Mouse (Mus musculus) forebrain, embryonic 16.5 days (tissue): ENCODE data around the gene Mansc1. TPM values are rescaled to one million over a fixed set of nuclear protein-coding genes. Genes with fewer than 3 reads are reported as not detected.

Experiments used
- ATAC-seq: fragments of 200-750 bp; cut with Nextera tagmentation; 2 replicates; pipeline ENCODE4 v1.8.0; 2017; ENCODE audit warnings: mild to moderate bottlenecking, moderate library complexity
- H3K27ac ChIP-seq: fragments of 300-500 bp; sonication (generic); 2 replicates; pipeline ENCODE4 v1.5.1; 2014; ENCODE audit warnings: low read length, control low read depth
- H3K27me3 ChIP-seq: fragments of 300-500 bp; sonication (generic); replicated peaks from 2 replicates; pipeline ENCODE4 v1.6.1; 2014; ENCODE audit warnings: low read length; ENCODE audit not compliant: control insufficient read depth, insufficient read depth
- H3K36me3 ChIP-seq: fragments of 300-500 bp; sonication (generic); 2 replicates; pipeline ENCODE4 v1.6.1; 2014; ENCODE audit not compliant: control insufficient read depth, insufficient read depth
- H3K4me1 ChIP-seq: fragments of 300-500 bp; sonication (generic); replicated peaks from 2 replicates; pipeline ENCODE4 v1.6.1; 2014; ENCODE audit warnings: low read length; ENCODE audit not compliant: control insufficient read depth, insufficient read depth
- H3K4me2 ChIP-seq: fragments of 300-500 bp; sonication (generic); 2 replicates; pipeline ENCODE4 v1.6.1; 2014; ENCODE audit warnings: mild to moderate bottlenecking, low read length, control low read depth
- H3K4me3 ChIP-seq: fragments of 300-500 bp; sonication (generic); replicated peaks from 2 replicates; pipeline ENCODE4 v1.5.1; 2014; ENCODE audit warnings: mild to moderate bottlenecking, low read length, control low read depth
- H3K9ac ChIP-seq: fragments of 300-500 bp; sonication (generic); replicated peaks from 2 replicates; pipeline ENCODE4 v1.6.1; 2014; ENCODE audit warnings: low read depth, low read length, control low read depth
- H3K9me3 ChIP-seq: fragments of 300-500 bp; sonication (generic); 2 replicates; pipeline ENCODE4 v1.6.1; 2016; ENCODE audit warnings: low read length; ENCODE audit not compliant: control insufficient read depth
- WGBS: fragments of 180-500 bp; shearing (Covaris S2); extraction: QIAGEN DNeasy Blood & Tissue Kit; methylation state at CpG from one replicate; pipeline ENCODE4 v1.1.7; 2014; 5-methylcytosine and 5-hydroxymethylcytosine counted together
- polyA plus RNA-seq: library from polyadenylated mRNA; unstranded; fragments of >200 nt; fragmentation: Nextera tagmentation; extraction: Ambion mirVana; gene quantifications from 2 replicates; pipeline ENCODE4 v1.2.1, GENCODE M21; 2015

Mansc1 gene
- polyA plus RNA-seq, 1 experiment from 2014 or later: 0.90 TPM

DNA sequence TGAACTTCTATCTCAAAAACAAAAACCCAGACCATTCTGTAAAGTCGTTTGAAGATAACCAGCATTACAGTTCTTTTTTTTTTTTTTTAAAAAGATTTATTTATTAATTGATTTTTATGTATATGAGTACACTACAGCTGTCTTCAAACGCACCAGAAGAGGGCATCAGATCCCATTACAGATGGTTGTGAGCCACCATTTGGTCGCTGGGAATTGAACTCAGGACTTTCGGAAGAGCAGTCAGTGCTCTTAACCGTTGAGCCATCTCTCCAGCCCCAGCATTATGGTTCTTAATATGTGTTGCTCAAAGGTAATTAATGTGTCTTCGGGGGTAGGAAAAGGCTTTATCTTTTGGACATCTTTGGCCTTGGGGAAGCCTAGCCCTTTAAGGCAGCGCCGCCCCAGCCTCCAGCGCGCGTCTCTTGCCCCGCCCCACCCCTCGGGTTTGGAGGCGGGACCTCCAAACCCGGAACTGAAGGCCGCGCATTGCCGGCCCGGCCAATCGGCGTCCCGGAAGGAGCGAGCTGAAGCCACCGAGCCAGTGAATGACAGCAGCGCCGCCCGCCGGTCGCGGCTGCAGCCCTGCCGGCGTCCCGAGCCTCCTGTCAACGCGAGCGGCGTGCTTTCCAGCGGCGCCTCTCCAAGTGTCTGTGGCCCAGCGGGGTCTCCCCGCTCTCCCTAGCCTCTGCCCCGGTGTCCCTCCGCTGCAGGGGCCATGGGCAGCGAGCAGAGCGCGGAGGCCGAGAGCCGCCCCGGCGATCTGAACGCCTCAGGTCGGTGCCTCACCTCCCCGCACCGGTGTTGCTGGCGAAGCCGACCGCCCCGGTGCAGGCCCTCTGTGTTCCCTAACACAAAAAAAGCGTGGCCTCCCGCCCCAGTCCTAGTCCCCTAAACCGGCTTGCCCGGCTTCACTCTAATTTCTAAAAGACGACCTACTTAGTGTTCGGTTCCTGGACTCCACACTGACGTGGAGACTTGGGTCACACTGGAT is 8.5 kb upstream of the Mansc1 start:
- Histone ChIP-seq H3K4me3 (peak overlapping the region; percentile 94), H3K36me3 (no peaks in the 10 kb centered on the region), H3K27me3 (no peaks in the 10 kb centered on the region), H3K9ac (peak overlapping the region; percentile 95), H3K27ac (peak overlapping the region; percentile 78), H3K4me2 (peak overlapping the region; percentile 79), H3K4me1 (peaks cover 9% of the 10 kb centered on the region), H3K9me3 (no peaks in the 10 kb centered on the region)
- 1% methylated on average over 62 of the region's 65 CpGs for WGBS
- peak; percentile 100 for ATAC-seq

DNA sequence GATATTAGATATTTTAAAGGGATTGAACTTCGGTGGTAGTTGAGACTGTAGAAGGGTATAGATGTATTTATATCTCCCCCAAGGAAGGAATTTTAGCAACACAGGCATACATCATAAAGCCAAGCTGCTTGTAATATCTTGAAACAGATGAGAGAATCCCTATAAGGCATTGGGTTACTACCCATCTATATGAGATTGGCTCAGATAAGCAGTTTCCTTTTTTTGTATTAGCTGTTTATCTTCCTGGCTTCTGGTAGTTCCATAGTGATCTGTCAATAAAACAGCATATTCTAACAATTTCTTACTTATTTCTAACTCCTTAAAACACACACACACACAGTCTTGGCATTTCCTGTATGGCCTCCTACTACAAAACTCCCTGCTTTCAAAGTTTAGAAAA is 7.6 kb upstream of the Mansc1 start:
- no peak overlapping the region for H3K4me3 ChIP-seq
- H3K27ac ChIP-seq: no peak overlapping the region
- no peaks in the 10 kb centered on the region for H3K9me3 ChIP-seq
- H3K4me1 ChIP-seq: peaks cover 9% of the 10 kb centered on the region
- no peak for ATAC-seq
- H3K9ac ChIP-seq: no peak overlapping the region
- H3K4me2 ChIP-seq: no peak overlapping the region
- no peaks in the 10 kb centered on the region for H3K36me3 ChIP-seq
- 94% methylated on average over 1 of the region's 1 CpGs for WGBS
- no peaks in the 10 kb centered on the region for H3K27me3 ChIP-seq

DNA sequence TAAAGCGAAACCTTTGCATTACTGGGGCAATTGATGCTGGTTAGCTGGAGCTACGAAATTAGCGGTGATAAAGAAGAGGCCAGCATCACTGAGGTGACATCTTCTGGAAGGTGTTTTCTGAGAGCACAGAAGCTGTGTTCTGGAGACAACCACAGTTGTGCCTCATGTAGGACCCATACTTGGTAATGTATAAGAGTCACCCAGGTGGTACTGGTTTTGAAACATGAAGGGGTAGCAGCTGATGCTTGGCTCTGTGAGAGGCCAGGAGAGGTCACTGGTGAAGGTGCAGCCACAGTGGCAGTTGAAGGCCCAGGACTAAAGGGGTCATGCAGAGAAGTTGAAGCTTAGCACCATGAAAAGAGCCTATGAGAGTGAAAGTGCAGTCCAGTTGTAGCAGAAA is 6.9 kb upstream of the Mansc1 start, which contains the start of gene Borcs5:
Gene Borcs5, plus strand, starts transcription at position 301 of the 400 bp plus-strand sequence.
- no peak for ATAC-seq

GRCm38 (mm10) chr6:134636476-134636875 is 4.2 kb upstream of the Mansc1 start:
- 51% methylated on average over 4 of the region's 4 CpGs for WGBS
- ATAC-seq: no peak

More for the DNA sequence above, 6.9 kb upstream of the Mansc1 start, which contains the start of gene Borcs5:
- H3K4me2 ChIP-seq: no peak within 1 kb of the TSS
- WGBS: 93% methylated on average over 3 of the region's 3 CpGs
- no peak within 1 kb of the TSS for H3K4me3 ChIP-seq
- no peak within 1 kb of the TSS for H3K27ac ChIP-seq
- H3K9ac ChIP-seq: no peak within 1 kb of the TSS
- H3K4me1 ChIP-seq: peaks cover 9% of the 10 kb centered on the region
- no peaks in the 10 kb centered on the region for H3K27me3 ChIP-seq
- H3K36me3 ChIP-seq: no peaks in the 10 kb centered on the region
- no peaks in the 10 kb centered on the region for H3K9me3 ChIP-seq

GRCm38 (mm10) chr6:134633553-134633952 is 1.3 kb upstream of the Mansc1 start:
- H3K4me3 ChIP-seq: no peak overlapping the region
- H3K9me3 ChIP-seq: no peaks in the 10 kb centered on the region
- H3K27ac ChIP-seq: no peak overlapping the region
- WGBS: 80% methylated on average over 8 of the region's 8 CpGs
- no peaks in the 10 kb centered on the region for H3K27me3 ChIP-seq
- H3K4me2 ChIP-seq: no peak overlapping the region
- H3K36me3 ChIP-seq: no peaks in the 10 kb centered on the region
- H3K4me1 ChIP-seq: peaks cover 12% of the 10 kb centered on the region
- ATAC-seq: no peak
- H3K9ac ChIP-seq: no peak overlapping the region

More at GRCm38 (mm10) chr6:134636476-134636875, 4.2 kb upstream of the Mansc1 start:
- Histone ChIP-seq H3K4me3 (no peak overlapping the region), H3K27ac (no peak overlapping the region), H3K9me3 (no peaks in the 10 kb centered on the region), H3K4me2 (no peak overlapping the region), H3K4me1 (peaks cover 13% of the 10 kb centered on the region), H3K27me3 (no peaks in the 10 kb centered on the region), H3K36me3 (no peaks in the 10 kb centered on the region), H3K9ac (no peak overlapping the region)

- no peaks in the 10 kb centered on the region for H3K27me3 ChIP-seq
- peaks cover 12% of the 10 kb centered on the region for H3K4me1 ChIP-seq
- no peak for ATAC-seq
- WGBS: 23% methylated on average over 5 of the region's 5 CpGs
- H3K4me2 ChIP-seq: peak overlapping the region; percentile 79
- H3K4me3 ChIP-seq: peak overlapping the region; percentile 48
- H3K36me3 ChIP-seq: no peaks in the 10 kb centered on the region
- no peak overlapping the region for H3K9ac ChIP-seq
- H3K9me3 ChIP-seq: no peaks in the 10 kb centered on the region
- no peak overlapping the region for H3K27ac ChIP-seq
Measured at GRCm38 (mm10) chr6:134632756-134633155, 468 bp upstream of the Mansc1 start.

- peaks cover 12% of the 10 kb centered on the region for H3K4me1 ChIP-seq
- WGBS: 81% methylated on average over 9 of the region's 9 CpGs
Measured at GRCm38 (mm10) chr6:134630447-134630846, 1.8 kb downstream of the Mansc1 start.

DNA sequence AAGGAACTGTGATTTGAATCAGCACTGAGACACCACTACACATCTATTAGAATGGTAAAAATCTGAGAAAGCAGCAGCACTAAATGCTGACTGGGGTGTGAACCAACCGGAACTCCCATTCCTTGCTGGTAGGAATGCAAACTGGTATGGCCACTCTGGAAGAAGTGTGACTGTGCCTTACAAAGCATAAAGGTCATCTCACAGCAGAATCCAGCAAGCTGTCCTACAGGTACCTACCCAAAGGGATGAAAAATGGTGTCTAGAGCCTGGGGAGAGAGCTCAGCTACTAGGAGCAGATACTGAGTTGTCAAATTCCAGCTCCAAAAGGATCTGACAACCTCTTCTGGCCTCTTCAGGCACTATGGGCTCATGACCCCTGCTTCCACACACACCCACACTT is 5.7 kb downstream of the Mansc1 start:
- Histone ChIP-seq H3K4me1 (peaks cover under 1% of the 10 kb centered on the region; the same call in 1 of the 2 replicates), H3K9ac (no peak overlapping the region), H3K4me3 (no peak overlapping the region), H3K9me3 (no peaks in the 10 kb centered on the region), H3K36me3 (no peaks in the 10 kb centered on the region), H3K27ac (no peak overlapping the region), H3K27me3 (no peaks in the 10 kb centered on the region), H3K4me2 (no peak overlapping the region)
- ATAC-seq: no peak
- 93% methylated on average over 1 of the region's 1 CpGs for WGBS

More at GRCm38 (mm10) chr6:134630447-134630846, 1.8 kb downstream of the Mansc1 start:
- H3K27me3 ChIP-seq: no peaks in the 10 kb centered on the region
- H3K36me3 ChIP-seq: no peaks in the 10 kb centered on the region
- no peaks in the 10 kb centered on the region for H3K9me3 ChIP-seq
- H3K4me3 ChIP-seq: no peak overlapping the region
- no peak overlapping the region for H3K4me2 ChIP-seq
- no peak overlapping the region for H3K9ac ChIP-seq
- no peak overlapping the region for H3K27ac ChIP-seq
- no peak for ATAC-seq

DNA sequence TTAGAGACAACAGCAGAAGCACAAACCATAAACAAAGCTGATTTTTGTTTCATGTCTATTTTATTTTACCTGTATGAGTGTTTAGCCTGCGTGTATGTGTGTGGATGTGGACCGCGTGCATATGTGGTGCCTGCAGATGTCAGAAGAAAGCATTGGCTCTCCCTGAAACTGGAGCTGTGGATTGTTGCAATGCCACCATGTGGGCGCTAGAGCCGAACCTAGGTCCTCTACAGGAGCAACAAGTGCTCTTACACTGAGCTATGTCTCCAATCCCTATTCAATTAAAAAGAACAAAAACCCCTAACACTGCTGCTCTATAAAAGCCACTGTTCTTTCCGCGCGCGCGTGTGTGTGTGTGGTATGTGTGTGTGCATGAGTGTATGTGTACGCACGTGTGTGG is 6.9 kb downstream of the Mansc1 start:
- no peak overlapping the region for H3K4me2 ChIP-seq
- ATAC-seq: no peak
- no peak overlapping the region for H3K4me3 ChIP-seq
- no peaks in the 10 kb centered on the region for H3K4me1 ChIP-seq
- no peaks in the 10 kb centered on the region for H3K27me3 ChIP-seq
- H3K27ac ChIP-seq: no peak overlapping the region
- H3K9ac ChIP-seq: no peak overlapping the region
- WGBS: 55% methylated on average over 12 of the region's 12 CpGs
- H3K36me3 ChIP-seq: no peaks in the 10 kb centered on the region
- no peaks in the 10 kb centered on the region for H3K9me3 ChIP-seq
